Mouse (Mus musculus) cerebellum, adult 2 months (tissue): ENCODE measurements around the gene Ccdc120. TPM values are rescaled to one million over a fixed set of nuclear protein-coding genes. Genes with fewer than 3 reads are reported as not detected.

Experiments used
- DNase-seq, 2 experiments: peaks; one replicate each; pipeline ENCODE4 v3.0.0; 2021
- H3K27ac ChIP-seq: fragments of 200-500 bp; 2 replicates; pipeline ENCODE4 v1.5.1; 2012; ENCODE audit warnings: low read length, control low read depth, inconsistent platforms; ENCODE audit not compliant: insufficient read depth
- H3K27me3 ChIP-seq: fragments of 200-500 bp; 2 replicates; pipeline ENCODE4 v1.6.1; 2012; ENCODE audit warnings: inconsistent platforms, mild to moderate bottlenecking, low read length, moderate library complexity; ENCODE audit not compliant: control insufficient read depth, insufficient read depth
- H3K4me1 ChIP-seq: fragments of 200-500 bp; 2 replicates; pipeline ENCODE4 v1.6.1; 2011; ENCODE audit warnings: low read length; ENCODE audit not compliant: control insufficient read depth, insufficient read depth
- H3K4me3 ChIP-seq: fragments of 200-500 bp; replicated peaks from 2 replicates; pipeline ENCODE3; 2011; ENCODE audit warnings: mild to moderate bottlenecking, low read depth, low read length, control low read depth; ENCODE audit not compliant: insufficient read depth
- CTCF ChIP-seq: fragments of 200-500 bp; IDR thresholded peaks from 2 replicates; pipeline ENCODE4 v1.5.1; 2011; ENCODE audit warnings: low read depth, mild to moderate bottlenecking, control low read depth, low read length, moderate library complexity, borderline replicate concordance; ENCODE audit not compliant: insufficient read depth
- POLR2A ChIP-seq: fragments of 200-500 bp; IDR thresholded peaks from 2 replicates; pipeline ENCODE4 v1.6.1; 2011; ENCODE audit warnings: low read length, control low read depth, borderline replicate concordance; ENCODE audit not compliant: insufficient read depth
- WGBS: fragments of 180-500 bp; shearing (Covaris S2); methylation state at CpG from one replicate; pipeline ENCODE4 v1.1.7; 2018; 5-methylcytosine and 5-hydroxymethylcytosine counted together
- polyA plus RNA-seq: library from polyadenylated mRNA; depleted of rRNA; stranded (reverse); fragments of >200 nt; gene quantifications from 2 replicates; pipeline ENCODE4 v1.2.3, GENCODE M21; 2012

The Ccdc120 gene
- polyA plus RNA-seq, 1 experiment, result 68.3 TPM

- no peaks in the 10 kb centered on the region for H3K4me1 ChIP-seq
- no peak for TF ChIP-seq POLR2A
- no peak for TF ChIP-seq CTCF
- H3K4me3 ChIP-seq, result no peak overlapping the region
- DNase-seq, result no peak
- no peaks in the 10 kb centered on the region for H3K27me3 ChIP-seq
- 14% methylated on average over 3 of the region's 3 CpGs for WGBS
- no peak overlapping the region for H3K27ac ChIP-seq
These were observed 28.6 kb upstream of the Ccdc120 start for GRCm38 (mm10) chrX:7779294-7779693.

DNA sequence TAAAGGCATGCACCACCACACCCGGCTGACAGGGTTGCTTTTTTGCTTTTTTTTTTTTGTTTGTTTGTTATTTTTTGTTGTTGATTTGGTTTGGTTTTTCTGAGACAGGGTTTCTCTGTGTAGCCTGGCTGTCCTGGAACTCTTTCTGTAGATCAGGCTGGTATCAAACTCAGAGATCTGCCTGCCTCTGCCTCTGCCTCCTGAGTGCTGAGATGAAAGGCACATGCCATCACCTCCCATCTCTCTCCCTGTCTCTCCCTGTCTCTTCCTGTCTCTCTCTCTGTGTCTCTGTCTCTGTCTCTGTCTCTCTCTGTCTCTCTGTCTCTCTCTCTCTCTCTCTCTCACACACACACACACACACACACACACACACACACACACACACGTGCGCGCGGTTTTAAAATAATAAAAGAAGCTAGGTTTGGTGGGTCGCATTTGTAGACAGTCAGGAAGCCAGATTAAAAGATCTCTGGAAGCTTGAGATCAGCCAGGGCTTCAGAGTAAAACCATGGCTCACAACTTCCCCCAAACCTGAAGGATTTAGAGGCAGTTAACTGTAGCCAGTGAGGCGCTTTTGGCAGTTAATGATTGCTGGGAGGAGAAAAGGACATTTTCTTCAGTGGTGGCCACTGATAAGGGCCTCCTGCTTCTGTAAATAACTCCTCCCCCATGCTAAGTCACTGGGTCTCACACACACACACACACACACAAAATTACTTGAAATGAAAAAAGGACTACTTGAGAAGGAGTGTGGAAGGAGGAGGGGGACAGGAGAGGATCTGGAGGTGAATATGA lies 27.9 kb upstream of the Ccdc120 start:
- no peak for TF ChIP-seq CTCF
- no peak for TF ChIP-seq POLR2A
- H3K4me3 ChIP-seq, result no peak overlapping the region
- H3K27ac ChIP-seq, result no peak overlapping the region
- no peaks in the 10 kb centered on the region for H3K4me1 ChIP-seq
- WGBS, result 71% methylated on average over 7 of the region's 7 CpGs
- no peaks in the 10 kb centered on the region for H3K27me3 ChIP-seq
- no peak for DNase-seq

GRCm38 (mm10) chrX:7776329-7777082 lies 25.8 kb upstream of the Ccdc120 start:
- Histone ChIP-seq H3K27me3 (no peaks in the 10 kb centered on the region), H3K27ac (no peak overlapping the region), H3K4me3 (no peak overlapping the region), H3K4me1 (no peaks in the 10 kb centered on the region)
- TF ChIP-seq CTCF (peak; percentile 77), POLR2A (no peak)
- peak; percentile 57 to 68 for DNase-seq
- 49% methylated on average over 8 of the region's 8 CpGs for WGBS

GRCm38 (mm10) chrX:7775501-7776205 lies 24.9 kb upstream of the Ccdc120 start:
- Histone ChIP-seq H3K27ac (no peak overlapping the region), H3K4me1 (no peaks in the 10 kb centered on the region), H3K4me3 (no peak overlapping the region), H3K27me3 (no peaks in the 10 kb centered on the region)
- no peak for TF ChIP-seq CTCF
- WGBS, result 76% methylated on average over 9 of the region's 9 CpGs
- no peak for DNase-seq

- no peak for DNase-seq
- no peaks in the 10 kb centered on the region for H3K27me3 ChIP-seq
- no peak overlapping the region for H3K27ac ChIP-seq
- H3K4me1 ChIP-seq, result no peaks in the 10 kb centered on the region
- no peak overlapping the region for H3K4me3 ChIP-seq
- 13% methylated on average over 2 of the region's 2 CpGs for WGBS
- TF ChIP-seq CTCF (peak; percentile 31; the same call in 1 of the 2 replicates), POLR2A (no peak)
These were observed 22.1 kb upstream of the Ccdc120 start for GRCm38 (mm10) chrX:7772766-7773165.

DNA sequence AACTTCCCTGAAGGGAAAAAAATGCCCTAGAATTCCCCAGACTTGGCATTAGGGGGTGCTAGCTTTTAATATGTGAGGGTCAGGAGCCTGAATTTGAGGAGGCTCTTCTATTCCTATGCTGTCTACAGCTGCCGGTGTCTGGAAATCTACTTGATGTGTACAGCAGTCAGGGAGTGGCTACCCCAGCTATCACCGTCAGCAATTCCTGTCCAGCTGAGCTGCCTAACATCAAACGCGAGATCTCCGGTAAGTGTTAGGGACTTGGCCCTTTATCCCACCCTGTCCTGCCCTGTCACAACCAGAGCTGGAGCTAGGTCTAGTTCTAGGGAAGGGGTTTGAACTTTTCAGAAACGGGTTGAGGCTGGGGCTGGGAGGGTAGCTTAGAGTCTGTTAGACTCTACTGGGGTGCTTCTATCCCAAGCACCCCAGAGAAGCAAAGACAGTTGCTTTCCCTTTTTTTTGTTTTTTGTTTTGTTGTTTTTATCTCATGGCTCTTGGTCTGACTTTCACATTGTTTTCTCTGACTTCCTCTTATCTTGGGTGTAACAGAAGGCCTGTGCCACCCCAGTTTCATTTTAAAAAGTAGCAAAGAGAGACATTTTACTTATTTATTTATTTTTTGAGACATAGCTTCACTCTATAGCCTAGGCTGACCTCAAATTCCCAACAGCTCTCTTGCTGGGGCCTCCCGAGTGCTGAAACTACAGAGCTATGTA lies 18.8 kb upstream of the Ccdc120 start:
- no peak for DNase-seq
- peaks cover 5% of the 10 kb centered on the region; the same call in 1 of the 2 replicates for H3K4me1 ChIP-seq
- no peaks in the 10 kb centered on the region for H3K27me3 ChIP-seq
- H3K27ac ChIP-seq, result no peak overlapping the region
- TF ChIP-seq POLR2A (no peak), CTCF (no peak)
- H3K4me3 ChIP-seq, result no peak overlapping the region
- 88% methylated on average over 7 of the region's 7 CpGs for WGBS

GRCm38 (mm10) chrX:7765764-7766163 lies 15.1 kb upstream of the Ccdc120 start:
- 12% methylated on average over 11 of the region's 11 CpGs for WGBS
- peaks cover 5% of the 10 kb centered on the region; the same call in 1 of the 2 replicates for H3K4me1 ChIP-seq
- peak overlapping the region; percentile 32 for H3K4me3 ChIP-seq
- H3K27ac ChIP-seq, result no peak overlapping the region
- H3K27me3 ChIP-seq, result no peaks in the 10 kb centered on the region
- TF ChIP-seq POLR2A (no peak), CTCF (no peak)
- DNase-seq, result no peak
